Mouse (Mus musculus) common myeloid progenitor, adult 5-6 weeks (primary cell): ENCODE measurements around the gene Slc27a4. TPM values are rescaled to one million over a fixed set of nuclear protein-coding genes. Genes with fewer than 3 reads are reported as not detected.
"Not testable (repeated sequence)": the region's sequence is repeated elsewhere in the genome, so short reads cannot be mapped to it uniquely, and the experiment has no call there.

Experiments
- ATAC-seq: replicated peaks from 2 replicates; pipeline ENCODE4 v1.8.0; 2016; ENCODE audit warnings: low read depth, mild to moderate bottlenecking, moderate TSS enrichment, inconsistent platforms; ENCODE audit not compliant: poor library complexity, severe bottlenecking
- total RNA-seq: library from RNA; stranded (forward); fragments of 200-1000, 187-1606 nt; gene quantifications from 2 replicates; pipeline ENCODE4 v1.2.3, GENCODE M21; 2017

The Slc27a4 gene
- 3.3 and 5.9 TPM in 2 replicates for total RNA-seq

DNA sequence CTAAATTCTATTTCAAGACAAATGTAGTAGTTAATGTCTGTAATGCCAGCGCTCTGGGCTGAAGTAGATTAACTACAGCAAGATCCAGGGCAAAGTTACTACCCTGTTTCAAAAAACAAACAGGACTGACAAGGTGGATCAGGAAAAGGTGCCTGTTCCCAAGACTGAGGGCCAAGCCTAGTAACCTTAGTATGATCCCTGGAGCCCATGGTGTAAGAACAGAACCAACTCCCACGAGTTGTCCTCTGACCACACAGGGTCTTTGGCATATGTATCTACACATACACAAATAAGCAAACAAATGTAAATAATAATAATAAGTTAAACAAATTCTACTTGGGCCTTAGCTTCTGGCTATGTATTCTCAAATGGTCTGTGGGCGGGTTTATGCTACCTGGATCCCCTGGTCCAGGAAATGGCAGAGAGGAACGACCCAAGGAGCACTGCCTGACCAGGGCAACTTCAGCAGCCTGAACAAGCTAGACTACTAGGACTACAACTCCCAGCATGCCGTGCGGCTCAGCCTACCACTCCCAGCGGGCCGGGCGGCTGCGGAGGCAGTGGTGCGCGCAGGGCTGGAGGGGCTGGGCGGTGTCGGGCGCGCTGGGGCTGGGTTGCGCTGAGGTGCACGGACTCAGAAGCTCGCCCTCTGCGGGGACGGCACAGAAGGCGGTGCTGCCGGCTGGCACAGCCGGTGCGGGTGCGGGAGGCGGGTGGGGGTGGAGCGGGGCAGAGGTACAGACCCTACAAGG, at the start of gene Slc27a4:
Gene Slc27a4, plus strand, starts transcription at position 560 of the 752 bp plus-strand sequence.
- ATAC-seq: peak; percentile 98

DNA sequence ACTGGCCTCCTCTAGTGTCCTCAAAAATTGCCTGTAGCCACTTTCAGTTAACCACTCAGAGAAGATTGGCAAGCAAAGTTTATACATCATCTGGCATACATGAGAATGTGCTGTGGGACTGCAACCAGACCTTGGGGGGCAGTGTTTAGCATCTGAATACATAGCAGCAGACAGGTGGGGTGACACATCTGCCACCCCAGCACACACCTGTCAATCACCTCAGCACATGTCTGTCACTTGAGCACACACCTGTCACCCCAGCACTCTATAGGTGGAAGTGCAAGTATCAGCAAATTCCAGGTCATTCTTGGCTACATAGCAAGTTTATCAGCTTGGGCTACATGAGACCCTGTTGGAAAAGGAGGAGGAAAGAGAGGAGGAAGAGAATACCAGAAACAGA, 46.7 kb upstream of the Slc27a4 start:
- ATAC-seq: no peak

DNA sequence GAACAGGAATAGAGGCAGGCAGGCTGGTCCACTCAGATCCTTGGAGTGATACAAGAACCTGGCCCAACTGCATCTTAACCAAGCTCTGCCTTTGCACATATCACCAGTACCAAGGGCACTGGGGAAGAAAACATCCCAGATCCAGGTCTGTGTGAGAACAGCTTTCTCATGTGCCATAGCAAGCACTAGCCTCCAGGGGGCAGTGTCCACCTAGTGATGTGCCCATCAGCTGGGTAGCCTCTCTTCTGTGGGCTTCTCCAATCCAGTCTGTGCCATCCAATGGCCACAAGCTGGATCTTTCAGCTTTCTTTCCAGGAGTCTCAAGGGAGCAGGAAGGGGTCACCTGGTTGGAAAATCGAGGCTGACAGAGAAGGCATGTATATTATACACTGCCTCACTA, 37.6 kb upstream of the Slc27a4 start:
- peak; percentile 92 for ATAC-seq

DNA sequence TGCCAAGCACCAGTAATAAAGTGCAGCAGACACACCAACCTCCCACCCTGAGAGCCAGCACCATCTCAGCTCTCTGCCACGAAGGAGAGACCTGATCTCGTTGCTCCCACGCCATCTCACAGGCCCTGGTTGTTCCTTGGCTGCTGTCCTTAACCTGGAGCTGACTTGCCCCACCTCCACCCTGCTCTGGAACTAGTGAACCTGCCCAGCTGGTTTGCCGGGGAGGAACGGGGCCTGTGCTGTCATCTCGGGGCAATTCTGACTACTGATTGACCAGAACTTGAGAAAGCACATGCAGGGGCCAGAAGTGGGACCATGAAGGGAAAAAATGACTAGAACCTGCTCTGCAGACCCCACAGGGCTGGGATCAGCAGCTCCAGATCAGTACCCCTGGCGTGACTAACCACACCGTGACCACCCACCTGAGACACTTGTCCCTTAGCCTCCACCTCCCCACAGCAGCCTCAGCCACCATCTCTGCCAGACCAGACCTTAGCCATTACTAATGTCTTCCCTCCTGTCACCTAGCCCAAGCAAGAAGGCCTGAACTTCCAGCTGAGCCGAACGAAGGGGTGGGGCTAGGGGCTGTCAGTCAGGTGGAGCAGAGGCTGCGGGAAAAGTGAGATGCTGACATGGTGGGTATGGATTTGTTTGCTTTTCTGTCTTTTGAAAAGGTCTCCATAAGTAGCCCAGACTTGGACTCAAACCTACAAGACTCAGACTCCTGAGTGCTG, 34.3 kb upstream of the Slc27a4 start:
- no peak for ATAC-seq

DNA sequence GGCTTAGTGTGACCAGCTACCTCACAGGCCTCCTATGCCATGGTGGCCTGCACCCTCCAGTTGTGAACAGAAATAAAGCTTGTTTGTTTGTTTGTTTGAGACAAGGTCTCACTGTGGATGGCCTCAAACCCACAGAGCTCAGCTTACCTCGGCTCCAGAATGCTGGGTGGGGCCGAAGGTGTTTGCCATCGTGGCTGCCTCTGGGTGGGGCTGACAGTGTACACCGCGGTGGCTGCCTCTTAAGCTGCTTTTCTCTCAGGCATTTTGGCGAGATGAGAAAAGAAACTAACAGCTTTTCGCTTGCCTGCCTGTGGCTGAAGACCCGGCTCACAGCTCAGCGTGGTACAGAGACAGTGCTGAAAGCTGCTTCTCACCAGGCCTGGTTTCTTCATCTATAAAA, 33.5 kb upstream of the Slc27a4 start:
- ATAC-seq: no peak

DNA sequence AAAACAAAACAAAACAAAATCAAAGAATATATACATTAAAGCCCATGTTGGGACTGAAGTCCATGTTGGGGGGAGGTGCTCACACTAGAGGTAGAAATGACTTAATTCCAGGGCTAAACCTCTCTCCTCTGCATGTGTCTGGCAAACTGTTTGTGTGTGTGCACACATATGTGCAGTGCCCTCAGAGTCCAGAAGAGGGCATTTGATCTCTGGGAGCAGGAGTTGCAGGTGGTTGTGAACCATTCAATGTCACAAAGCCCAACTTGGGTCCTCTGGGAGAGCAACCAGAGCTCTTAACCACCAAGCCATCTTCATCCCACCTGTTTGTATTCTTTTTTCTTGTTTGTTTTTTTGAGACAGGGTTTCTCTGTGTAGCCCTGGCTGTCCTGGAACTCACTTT, 32.3 kb upstream of the Slc27a4 start:
- no peak for ATAC-seq

DNA sequence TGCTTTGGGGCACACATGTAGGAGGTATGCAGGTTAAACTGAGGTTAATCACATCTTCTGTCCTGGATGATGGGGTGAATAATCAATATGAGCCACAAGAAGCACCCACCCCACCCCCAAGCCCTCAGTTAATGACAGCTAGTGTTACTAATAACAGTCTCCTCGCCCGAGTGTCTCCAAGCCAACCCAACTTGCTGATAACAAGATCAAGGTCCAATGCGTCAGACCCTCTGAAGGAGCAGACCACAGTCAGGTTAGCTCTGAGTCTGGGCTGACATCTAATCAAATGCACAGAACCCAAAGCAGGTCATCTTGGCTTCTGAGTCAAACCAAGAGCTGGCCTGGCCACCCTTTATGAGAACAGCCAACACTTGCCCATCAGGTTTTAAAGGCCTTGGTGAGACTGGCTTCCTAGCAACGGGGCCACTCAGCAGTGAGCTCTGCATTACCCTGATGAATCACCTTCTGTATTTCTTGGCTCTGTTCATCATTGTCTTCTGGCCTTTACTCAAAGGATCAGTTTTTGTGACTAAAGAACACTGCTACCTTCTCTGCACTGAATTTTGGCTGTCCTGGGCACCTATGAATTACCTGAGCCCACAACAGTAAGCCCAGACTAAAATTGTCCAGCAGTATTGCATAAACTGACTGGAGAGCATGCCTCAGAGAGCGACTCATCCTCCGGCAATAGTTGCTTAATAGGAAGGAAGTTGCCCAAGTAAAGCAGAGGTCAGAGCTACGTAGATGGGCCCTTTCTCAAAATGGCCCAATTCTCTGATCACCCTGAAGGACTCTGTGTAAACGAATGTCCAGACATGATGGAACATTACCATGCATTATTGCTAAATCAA, 30.6 kb upstream of the Slc27a4 start:
- peak; percentile 55 for ATAC-seq

DNA sequence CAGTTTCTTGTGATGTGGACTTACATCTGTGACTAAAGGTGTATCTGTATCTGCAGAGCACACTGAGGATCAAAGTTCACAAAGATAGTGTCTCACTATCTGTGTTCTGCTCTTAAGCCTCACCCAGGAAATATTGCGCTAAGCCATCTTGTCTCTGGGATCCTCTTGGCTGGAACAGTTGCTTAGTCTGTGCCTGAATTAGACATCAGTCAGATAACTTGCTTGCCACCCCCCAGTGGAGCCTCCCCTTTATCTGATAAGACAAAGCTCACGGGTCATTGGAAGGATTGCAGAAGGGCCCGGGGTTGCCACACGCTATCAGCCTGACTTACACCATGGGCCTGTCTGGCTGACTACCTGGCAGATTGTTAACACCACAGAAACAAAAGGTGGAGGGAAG, 29.1 kb upstream of the Slc27a4 start:
- ATAC-seq: no peak

DNA sequence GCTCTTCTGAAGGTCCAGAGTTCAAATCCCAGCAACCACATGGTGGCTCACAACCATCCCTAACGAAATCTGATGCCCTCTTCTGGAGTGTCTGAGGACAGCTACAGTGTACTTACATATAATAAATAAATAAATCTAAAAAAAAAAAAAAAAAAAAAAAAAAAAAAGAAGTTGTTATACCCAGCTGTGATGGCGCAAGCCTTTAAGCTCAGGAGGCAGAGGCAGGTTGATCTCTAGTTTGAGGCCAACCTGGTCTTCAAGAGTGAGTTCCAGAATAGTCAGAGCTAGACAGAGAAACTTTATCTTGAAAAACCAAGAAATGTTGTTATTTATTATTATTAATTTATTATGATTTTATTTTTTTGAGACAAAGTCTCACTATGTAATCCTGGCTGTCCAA, 21.2 kb upstream of the Slc27a4 start:
- ATAC-seq: not testable (repeated sequence)

DNA sequence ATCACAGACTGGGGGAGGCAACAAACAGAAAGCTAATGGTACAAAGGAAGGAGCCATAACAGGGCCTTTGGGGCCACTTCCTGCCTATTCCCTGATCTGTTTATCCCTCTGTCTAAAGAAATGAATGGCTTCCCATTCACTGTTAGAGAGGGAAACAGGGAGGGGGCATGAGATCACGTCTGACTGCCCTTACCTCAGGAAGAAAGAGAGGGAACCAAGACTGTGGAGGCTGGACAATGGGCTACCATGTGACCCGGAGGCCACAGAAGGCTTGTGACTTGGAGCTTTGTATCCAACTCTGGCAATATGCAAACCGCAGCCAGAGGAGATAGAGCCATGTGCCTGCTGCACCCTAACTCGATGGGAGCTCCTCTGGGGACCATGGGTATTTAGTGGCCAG, 18.1 kb upstream of the Slc27a4 start:
- ATAC-seq: no peak

DNA sequence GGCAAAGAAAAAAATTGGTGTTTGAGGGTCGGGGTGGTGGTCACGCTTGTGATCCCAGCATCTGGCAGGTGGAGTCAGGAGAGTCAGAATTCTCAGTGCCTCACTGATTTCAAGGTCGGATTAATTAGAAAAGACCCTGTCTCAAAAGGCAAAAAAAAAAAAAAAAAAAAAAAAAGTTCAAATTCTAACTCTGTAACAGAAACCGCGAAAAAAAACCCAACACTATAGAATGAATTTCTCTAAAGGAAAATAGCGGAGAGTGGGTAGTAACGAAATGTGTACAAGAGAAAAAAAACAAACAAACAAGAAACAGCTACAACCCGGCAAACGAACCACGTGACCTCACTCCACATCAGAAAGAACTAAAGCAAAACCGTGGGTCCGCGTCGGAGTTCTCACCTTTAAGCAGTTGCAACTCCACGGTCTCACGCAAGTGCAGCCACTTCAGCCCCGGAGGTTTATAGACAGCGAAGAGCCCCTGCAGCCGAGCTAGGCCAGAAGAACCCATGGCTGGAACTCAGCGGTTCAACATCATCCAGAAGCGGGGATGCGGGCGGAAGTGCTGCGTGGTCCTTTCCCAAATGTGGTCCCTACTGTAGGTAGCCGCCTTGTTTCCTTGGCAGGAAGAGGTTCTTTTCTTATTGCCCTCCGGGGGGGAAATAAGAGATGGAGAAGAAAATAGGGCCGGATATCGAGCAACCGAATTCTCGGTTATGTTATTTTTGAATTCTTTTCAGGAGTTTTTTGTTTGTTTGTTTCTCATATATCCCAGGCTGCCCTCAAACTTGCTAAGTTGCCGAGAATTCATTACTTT, 15.1 kb upstream of the Slc27a4 start, which contains the start of gene Coq4:
Gene Coq4, plus strand, starts transcription at position 390 of the 814 bp plus-strand sequence.
- ATAC-seq: peak; percentile 92

DNA sequence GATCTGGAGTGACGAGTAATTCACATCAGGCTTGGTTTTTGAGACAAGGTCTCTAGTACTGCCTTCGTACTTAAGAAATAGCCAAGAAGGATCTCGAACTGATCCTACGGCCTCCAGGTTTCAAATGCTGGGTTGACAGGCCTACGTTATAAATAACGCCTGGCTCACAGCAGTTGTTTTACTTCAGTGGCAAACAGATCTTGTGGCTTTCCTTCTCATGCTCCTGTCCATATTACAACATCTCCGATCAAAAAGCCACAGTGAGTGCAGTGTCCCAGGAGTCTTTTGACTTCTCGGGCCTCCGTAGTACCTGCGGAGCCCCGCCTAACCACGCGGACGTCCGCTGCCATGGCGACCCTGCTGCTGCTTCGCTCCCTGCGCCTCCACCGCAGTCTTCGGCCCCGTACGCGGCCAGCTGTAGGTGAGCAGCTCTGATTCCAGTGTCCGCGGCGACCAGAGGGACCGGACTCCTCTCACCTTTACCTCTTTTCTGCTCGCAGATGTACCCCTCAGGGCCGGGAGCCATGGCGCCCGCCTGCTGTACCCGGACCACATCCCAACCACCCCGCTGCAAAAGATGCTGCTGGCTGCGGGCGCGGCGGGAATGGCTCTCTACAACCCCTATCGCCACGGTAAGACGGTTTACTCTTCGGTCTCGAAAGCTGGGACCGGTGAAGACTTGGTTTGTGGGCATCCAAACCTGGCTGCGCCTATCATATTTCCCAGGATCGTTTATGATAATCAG, 14.3 kb upstream of the Slc27a4 start, which contains the start of gene Trub2:
Gene Trub2, minus strand, starts transcription at position 566 of the 745 bp plus-strand sequence.
- peak; percentile 94 for ATAC-seq

DNA sequence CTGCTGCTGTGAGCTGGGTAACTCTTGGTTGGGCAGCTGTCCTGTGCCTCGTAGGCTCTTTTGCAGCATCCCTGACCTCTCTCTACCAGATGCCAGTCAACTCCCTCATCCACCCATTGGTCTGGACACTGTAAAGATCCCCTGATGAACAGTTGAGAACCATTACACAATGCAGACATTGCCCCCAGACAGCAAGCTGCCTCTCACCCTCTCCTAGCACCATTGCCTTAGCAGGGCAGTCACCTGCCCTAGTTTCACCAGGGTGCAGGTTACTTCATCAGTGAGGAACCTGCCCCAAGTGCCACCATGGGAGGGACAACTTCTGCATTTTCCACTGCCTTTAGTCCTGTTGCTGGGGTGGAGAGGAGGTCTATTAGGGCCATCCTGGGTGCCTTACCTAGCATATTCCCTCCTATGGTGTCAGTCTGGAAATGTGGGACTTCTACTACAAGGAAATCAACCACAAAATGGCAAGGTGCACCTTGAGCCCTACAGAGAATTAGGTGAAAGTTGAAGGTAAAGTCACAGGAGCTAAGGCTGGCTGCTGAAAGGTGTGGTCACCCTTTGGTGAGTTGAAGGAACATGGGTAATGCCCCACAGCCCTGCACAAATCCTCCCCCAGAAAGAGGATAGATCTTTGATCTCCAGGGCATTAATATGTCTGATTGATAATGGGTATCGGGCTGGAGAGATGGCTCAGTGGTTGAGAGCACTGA, 9.5 kb upstream of the Slc27a4 start:
- no peak for ATAC-seq

DNA sequence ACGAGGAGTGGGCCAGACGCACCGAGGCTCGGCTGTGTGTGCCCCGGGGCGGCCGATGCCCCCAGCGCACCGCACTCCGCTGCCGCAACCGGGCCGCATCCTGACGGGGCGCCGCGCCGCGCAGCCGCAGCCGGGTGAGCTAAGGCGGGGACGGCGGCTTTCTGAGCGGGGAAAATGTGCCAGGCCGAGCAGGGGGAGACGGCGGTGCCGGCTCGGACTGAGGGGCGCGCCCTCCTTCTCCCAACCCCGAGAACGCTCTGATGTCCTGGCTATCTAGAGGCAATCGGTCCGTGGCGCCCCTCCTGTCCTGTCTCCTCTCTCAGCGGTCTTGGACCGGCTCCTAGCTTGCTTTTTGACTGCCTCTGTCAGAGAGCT, 380 bp downstream of the Slc27a4 start:
- no peak for ATAC-seq

DNA sequence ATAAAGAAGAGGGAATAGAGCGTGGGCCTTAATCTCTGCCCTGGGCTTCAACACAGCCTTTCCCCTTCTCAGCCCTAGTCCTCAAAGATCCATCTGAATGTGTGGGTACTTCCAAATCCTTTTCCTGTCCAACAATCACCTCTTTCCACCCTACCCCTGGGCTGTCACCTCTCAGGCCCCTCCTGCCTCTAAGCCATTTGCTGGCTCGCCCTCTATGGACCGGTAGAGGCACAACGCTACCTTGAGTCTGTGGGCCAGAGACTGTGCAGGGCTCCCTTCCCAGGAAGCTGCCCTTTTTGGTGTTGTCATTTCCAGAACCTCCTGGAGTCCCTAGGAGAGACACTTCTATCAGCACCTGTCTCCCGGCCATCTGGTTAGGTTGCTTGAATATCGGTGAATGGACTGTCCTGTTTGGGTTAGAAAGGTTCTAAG, 982 bp downstream of the Slc27a4 start:
- ATAC-seq: peak; percentile 82

DNA sequence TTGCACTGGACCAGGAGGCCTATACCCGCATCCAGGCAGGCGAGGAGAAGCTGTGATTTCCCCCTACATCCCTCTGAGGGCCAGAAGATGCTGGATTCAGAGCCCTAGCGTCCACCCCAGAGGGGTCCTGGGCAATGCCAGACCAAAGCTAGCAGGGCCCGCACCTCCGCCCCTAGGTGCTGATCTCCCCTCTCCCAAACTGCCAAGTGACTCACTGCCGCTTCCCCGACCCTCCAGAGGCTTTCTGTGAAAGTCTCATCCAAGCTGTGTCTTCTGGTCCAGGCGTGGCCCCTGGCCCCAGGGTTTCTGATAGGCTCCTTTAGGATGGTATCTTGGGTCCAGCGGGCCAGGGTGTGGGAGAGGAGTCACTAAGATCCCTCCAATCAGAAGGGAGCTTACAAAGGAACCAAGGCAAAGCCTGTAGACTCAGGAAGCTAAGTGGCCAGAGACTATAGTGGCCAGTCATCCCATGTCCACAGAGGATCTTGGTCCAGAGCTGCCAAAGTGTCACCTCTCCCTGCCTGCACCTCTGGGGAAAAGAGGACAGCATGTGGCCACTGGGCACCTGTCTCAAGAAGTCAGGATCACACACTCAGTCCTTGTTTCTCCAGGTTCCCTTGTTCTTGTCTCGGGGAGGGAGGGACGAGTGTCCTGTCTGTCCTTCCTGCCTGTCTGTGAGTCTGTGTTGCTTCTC, 13.4 kb downstream of the Slc27a4 start:
- no peak for ATAC-seq

DNA sequence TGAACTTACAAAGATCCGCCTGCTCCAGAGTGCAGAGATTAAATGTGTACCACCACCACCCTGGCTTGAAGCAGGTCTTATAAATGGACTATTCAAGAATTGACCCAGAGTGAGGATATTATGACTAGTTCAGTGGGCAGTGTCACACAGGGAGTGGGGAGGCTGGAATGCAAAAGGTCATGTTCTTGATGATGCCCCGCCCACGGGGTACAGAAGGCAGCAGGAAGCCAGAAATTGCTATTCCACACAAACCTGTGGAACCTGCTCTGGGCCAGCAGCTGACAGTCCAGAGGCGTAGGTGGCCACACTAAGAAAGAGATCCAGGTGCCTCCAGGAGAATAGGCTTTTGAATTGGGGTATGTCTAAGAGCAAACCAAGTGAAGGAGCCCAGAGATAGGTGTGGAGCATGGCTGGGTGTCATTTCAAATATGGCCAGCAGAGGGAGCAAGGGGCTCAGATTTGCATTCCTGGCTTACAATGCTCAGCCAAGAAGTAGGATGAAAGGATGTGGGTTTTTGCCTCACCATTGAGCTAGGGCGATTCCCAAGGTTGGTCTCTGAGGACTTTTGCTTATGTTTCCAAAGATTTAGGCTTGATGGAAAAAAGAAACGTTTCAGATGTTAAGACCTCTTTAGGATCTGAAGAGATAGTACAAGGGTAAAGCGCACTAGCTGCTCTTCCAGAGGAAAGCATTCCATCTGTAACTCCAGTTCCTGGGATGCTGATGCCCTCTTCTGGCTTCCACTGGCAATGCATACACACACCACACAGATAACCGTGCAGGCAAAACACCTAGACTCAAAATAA, 15.2 kb downstream of the Slc27a4 start:
- peak; percentile 80 for ATAC-seq
